Mouse (Mus musculus) heart, embryonic 13.5 days (tissue): Measurements from ENCODE around the gene Nsun2. TPM values are rescaled to one million over a fixed set of nuclear protein-coding genes. Genes with fewer than 3 reads are reported as not detected.

Experiments
- ATAC-seq: fragments of 200-750 bp; cut with Nextera tagmentation; 2 replicates; pipeline ENCODE4 v1.8.0; 2017; ENCODE audit warnings: moderate TSS enrichment; ENCODE audit not compliant: insufficient number of reproducible peaks, low FRiP score, low TSS enrichment; ENCODE audit errors: extremely low read depth
- H3K27ac ChIP-seq: fragments of 300-500 bp; sonication (generic); replicated peaks from 2 replicates; pipeline ENCODE4 v1.5.1; 2015; ENCODE audit warnings: moderate library complexity, mild to moderate bottlenecking, inconsistent platforms
- H3K27me3 ChIP-seq: fragments of 300-500 bp; sonication (generic); replicated peaks from 2 replicates; pipeline ENCODE4 v1.6.1; 2015; ENCODE audit warnings: mild to moderate bottlenecking, inconsistent platforms
- H3K36me3 ChIP-seq: fragments of 300-500 bp; sonication (generic); 2 replicates; pipeline ENCODE4 v1.6.1; 2015; ENCODE audit warnings: mild to moderate bottlenecking, inconsistent platforms
- H3K4me1 ChIP-seq: fragments of 300-500 bp; sonication (generic); 2 replicates; pipeline ENCODE4 v1.6.1; 2015; ENCODE audit warnings: inconsistent platforms
- H3K4me2 ChIP-seq: fragments of 300-500 bp; sonication (generic); 2 replicates; pipeline ENCODE4 v1.6.1; 2015; ENCODE audit warnings: inconsistent platforms, mild to moderate bottlenecking, moderate library complexity
- H3K4me3 ChIP-seq: fragments of 300-500 bp; sonication (generic); 2 replicates; pipeline ENCODE4 v1.5.1; 2015; ENCODE audit warnings: moderate library complexity, mild to moderate bottlenecking, inconsistent platforms
- H3K9ac ChIP-seq: fragments of 300-500 bp; sonication (generic); 2 replicates; pipeline ENCODE4 v1.6.1; 2015; ENCODE audit warnings: inconsistent platforms, mild to moderate bottlenecking, moderate library complexity
- H3K9me3 ChIP-seq: fragments of 300-500 bp; sonication (generic); 2 replicates; pipeline ENCODE4 v1.6.1; 2016; ENCODE audit warnings: inconsistent platforms
- WGBS: fragments of 180-500 bp; shearing (Covaris S2); methylation state at CpG from one replicate; pipeline ENCODE4 v1.1.7; 2015; ENCODE audit warnings: mixed read lengths; 5-methylcytosine and 5-hydroxymethylcytosine counted together
- polyA plus RNA-seq: library from polyadenylated mRNA; unstranded; fragments of >200 nt; fragmentation: Nextera tagmentation; extraction: Ambion mirVana; gene quantifications from 2 replicates; pipeline ENCODE4 v1.2.1, GENCODE M21; 2015

Gene Nsun2
- 65.9 and 69.9 TPM in 2 replicates for polyA plus RNA-seq

DNA sequence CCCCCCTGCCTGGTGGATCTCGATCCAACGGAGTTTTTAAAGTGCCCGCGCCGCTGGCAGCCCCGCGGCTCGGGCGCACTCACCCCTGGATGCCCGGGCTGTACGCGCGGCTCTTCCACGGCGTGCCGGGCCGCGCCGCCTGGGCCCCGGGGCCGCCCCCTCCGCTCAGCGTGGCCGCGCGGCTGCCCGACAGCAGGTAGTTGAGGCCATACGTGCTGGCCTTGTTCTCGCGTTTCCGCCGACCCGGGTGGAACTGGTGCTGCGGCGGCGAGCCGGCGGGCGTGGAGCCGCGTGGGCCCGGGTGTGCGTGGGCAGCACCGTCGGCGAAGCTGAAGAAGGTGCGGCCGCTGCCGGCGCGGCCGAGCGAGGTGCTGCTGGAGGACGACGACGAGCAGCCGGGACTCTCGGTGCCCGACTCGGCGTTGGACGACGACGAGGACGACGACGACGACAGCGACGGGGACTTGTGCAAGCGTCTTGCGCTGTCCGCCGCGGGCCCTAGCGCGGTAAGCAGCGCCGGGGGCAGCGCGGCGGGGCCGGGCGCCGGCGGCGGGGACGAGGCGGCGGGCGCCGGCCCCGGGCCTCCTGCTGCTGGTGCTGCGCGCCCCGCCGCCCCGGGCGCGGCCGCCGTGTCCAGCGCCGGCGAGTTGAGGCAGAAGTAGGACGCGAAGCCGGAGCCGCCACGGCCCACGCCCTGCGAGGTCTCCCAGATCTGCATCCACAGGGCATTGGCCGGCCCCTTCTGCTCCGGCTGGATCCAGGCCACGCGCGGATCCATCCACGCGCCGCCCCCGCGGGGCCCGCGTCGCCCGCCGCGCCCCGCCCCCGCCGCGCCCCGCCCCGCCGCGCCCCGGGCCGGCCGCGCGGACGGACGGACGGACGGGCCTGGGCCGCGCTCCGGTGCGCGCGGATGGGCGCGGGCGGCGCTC is at the start of gene Nsun2:
Gene Nsun2, plus strand, starts transcription at position 342 of the 929 bp plus-strand sequence.
- peaks cover 68% of the 10 kb centered on the region for H3K4me1 ChIP-seq

DNA sequence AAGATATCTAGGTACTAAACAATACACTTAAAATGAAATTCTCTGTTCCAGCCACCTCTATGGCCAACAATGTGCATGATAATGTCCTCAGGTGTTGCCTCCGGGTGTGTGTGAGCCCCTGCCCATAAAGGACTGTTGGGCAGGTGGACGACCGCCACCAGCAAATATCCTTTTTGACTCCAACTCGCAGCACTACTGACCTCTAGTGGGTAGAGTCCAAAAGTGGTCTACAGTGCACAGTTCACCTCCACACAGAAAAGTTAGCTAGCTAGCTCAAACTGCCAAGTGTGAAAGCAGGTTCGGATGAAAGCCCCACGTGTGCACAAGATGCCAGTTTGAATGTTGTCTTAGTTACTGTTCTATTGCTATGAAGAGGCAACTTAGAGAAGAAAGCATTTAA is 48.2 kb upstream of the Nsun2 start:
- no peak for ATAC-seq
- no peaks in the 10 kb centered on the region for H3K9me3 ChIP-seq
- H3K27me3 ChIP-seq = peaks cover 76% of the 10 kb centered on the region
- H3K4me3 ChIP-seq = no peak overlapping the region
- H3K4me1 ChIP-seq = peaks cover 41% of the 10 kb centered on the region
- H3K27ac ChIP-seq = no peak overlapping the region
- no peak overlapping the region for H3K9ac ChIP-seq
- WGBS = 20% methylated on average over 6 of the region's 6 CpGs
- no peaks in the 10 kb centered on the region for H3K36me3 ChIP-seq
- H3K4me2 ChIP-seq = no peak overlapping the region

More for the DNA sequence above, at the start of gene Nsun2:
- H3K36me3 ChIP-seq = peaks cover 16% of the 10 kb centered on the region
- ATAC-seq = peak; percentile 41
- H3K27me3 ChIP-seq = no peaks in the 10 kb centered on the region
- WGBS = under 1% methylated on average over 107 of the region's 155 CpGs
- peak within 1 kb of the TSS; percentile 89 for H3K4me3 ChIP-seq
- H3K4me2 ChIP-seq = peak within 1 kb of the TSS; percentile 97
- H3K27ac ChIP-seq = peak within 1 kb of the TSS; percentile 97
- H3K9ac ChIP-seq = peak within 1 kb of the TSS; percentile 93
- H3K9me3 ChIP-seq = no peaks in the 10 kb centered on the region

DNA sequence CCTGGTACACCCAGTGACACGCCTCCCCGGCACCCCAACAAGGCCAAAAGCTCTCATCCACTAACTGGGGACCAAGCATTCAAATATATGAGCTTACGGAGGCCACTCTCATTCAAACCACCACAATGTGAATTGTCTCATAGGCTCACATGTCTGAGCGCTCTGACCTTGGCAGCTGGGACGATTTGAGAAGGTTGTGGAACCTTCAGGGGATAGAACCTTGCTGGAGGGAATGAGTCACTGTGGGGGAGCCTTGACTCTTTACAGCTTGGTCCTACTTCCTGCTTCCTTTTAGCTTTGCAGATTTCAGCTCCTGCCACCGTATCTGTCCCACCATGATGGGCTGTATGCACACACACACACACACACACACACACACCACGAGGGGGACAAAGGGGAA is 47.7 kb upstream of the Nsun2 start:
- no peak overlapping the region for H3K27ac ChIP-seq
- no peaks in the 10 kb centered on the region for H3K36me3 ChIP-seq
- H3K9me3 ChIP-seq = no peaks in the 10 kb centered on the region
- H3K9ac ChIP-seq = no peak overlapping the region
- ATAC-seq = no peak
- H3K4me2 ChIP-seq = no peak overlapping the region
- peaks cover 74% of the 10 kb centered on the region for H3K27me3 ChIP-seq
- peaks cover 37% of the 10 kb centered on the region for H3K4me1 ChIP-seq
- H3K4me3 ChIP-seq = no peak overlapping the region
- 48% methylated on average over 7 of the region's 7 CpGs for WGBS

DNA sequence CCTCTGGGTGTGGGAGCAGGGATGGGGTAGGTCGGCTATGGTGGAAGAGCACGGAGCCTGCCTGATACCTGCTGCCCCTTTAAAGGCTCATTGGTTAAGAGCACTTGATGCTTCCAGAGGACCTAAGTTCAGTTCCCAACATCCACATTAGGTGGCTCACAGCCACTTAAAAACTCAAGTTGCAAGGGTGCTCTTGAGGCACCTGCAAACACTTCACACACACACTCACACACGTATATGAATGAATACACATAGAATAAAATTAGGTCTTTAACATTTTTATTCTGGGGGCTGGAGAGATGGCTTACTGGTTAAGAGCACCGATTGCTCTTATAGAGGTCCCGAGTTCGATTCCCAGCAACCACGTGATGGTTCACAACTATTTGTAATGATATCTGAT is 46.4 kb upstream of the Nsun2 start:
- ATAC-seq = no peak
- WGBS = 74% methylated on average over 7 of the region's 7 CpGs

DNA sequence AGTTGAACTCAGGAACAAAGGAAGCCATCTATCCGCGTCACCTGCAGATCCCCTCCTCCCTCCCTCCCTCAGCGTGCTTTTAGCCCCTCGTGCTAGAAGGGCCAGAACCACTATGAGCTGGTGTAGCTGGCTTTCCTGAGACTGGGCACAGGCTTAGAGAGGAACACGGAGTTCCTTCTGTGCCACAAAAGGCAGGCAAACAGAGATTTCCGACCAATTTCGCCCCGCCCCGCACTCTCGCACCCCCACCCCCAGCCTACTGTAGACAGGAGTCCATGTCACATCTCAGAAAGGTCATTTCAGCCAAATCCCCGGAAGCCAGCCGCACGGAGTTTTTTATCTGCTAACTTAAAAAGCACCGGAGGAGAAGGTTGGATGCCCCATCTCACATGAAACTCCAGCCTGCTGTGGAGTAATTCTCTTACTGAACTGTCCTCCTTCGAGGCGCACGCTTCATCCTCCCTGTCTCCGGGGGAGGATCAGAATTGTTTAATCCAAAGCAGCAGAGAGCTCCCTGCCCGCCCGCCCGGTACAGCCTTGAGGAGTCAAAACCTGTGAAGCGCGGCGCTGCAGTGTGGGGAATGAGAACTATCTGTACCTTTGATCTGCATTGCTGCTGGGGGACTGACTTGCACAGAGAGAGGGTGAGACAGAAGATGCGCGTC is 45.8 kb upstream of the Nsun2 start:
- WGBS = 2% methylated on average over 26 of the region's 26 CpGs
- Histone ChIP-seq H3K27me3 (peaks cover 59% of the 10 kb centered on the region), H3K36me3 (no peaks in the 10 kb centered on the region), H3K4me3 (peak overlapping the region; percentile 45), H3K27ac (no peak overlapping the region), H3K9me3 (no peaks in the 10 kb centered on the region), H3K4me2 (peak overlapping the region; percentile 68), H3K9ac (peak overlapping the region; percentile 71), H3K4me1 (peaks cover 22% of the 10 kb centered on the region)
- no peak for ATAC-seq

More for the DNA sequence above, 46.4 kb upstream of the Nsun2 start:
- no peak overlapping the region for H3K27ac ChIP-seq
- H3K4me1 ChIP-seq = peaks cover 25% of the 10 kb centered on the region
- H3K4me3 ChIP-seq = peak overlapping the region; percentile 45
- H3K9ac ChIP-seq = no peak overlapping the region
- no peaks in the 10 kb centered on the region for H3K9me3 ChIP-seq
- H3K4me2 ChIP-seq = peak overlapping the region; percentile 68
- no peaks in the 10 kb centered on the region for H3K36me3 ChIP-seq
- H3K27me3 ChIP-seq = peaks cover 62% of the 10 kb centered on the region

DNA sequence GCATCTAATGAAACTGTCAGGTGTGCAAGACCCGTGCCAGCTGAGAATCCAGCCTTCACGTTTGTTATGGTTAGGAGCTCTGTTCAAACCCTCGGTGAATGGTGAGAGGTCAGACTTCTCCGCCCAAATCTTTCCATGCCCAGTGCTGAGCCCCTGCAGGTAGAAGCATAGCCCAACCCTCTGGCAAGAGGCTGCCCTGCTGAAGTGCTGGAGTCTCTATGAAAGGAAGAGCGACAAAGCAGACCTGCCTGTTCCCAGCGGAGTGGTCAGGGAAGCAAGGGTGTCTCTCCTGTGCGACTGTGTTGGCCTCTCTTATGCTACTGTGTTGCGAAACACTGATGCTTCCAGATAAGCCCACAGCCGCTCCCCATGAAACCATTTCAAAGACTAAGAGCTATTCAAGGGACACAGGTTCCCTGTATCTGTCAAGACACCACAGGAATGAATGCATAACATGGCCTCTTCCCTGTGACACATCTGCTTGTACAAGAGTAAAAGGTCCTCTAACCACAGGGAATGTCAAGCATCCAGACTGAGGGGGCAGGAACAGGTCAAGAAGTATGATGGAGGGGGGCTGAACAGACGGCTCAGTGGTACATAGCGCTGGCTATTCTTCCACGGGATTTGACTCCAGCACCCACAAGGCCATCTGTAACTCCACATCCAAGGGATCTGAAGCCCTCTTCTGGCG is 44.8 kb upstream of the Nsun2 start:
- Histone ChIP-seq H3K9ac (0 out of 2 replicates have a peak overlapping the region, but pooled peaks have one; percentile 71), H3K4me1 (peaks cover 19% of the 10 kb centered on the region), H3K9me3 (no peaks in the 10 kb centered on the region), H3K36me3 (no peaks in the 10 kb centered on the region), H3K27me3 (peaks cover 50% of the 10 kb centered on the region), H3K27ac (no peak overlapping the region), H3K4me2 (peak overlapping the region; percentile 68), H3K4me3 (peak overlapping the region; percentile 45; the same call in 1 of the 2 replicates)
- WGBS = 32% methylated on average over 13 of the region's 13 CpGs
- no peak for ATAC-seq

DNA sequence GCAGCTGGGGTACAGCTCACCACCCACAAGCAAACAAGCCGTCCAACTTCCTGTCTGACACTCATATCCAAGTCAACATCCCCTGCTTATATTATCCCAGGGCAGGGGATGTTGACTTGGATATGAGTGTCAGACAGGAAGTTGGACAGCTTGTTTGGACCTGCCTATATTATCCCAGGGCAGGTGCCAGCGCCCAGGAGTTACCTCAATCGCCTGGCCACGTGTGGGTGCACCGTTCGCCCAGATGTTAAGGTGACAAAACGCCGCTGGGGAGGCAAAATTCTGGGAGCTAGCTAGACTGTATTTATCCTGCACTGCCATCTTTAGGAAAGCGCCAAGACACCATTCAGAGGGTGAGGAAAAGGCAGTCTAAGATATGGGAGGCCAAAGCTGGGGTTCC is 43.8 kb upstream of the Nsun2 start:
- Histone ChIP-seq H3K36me3 (peaks cover under 1% of the 10 kb centered on the region; the same call in 1 of the 2 replicates), H3K27ac (no peak overlapping the region), H3K4me2 (no peak overlapping the region), H3K27me3 (peaks cover 41% of the 10 kb centered on the region), H3K4me1 (peaks cover 19% of the 10 kb centered on the region), H3K9ac (no peak overlapping the region), H3K9me3 (no peaks in the 10 kb centered on the region), H3K4me3 (no peak overlapping the region)
- no peak for ATAC-seq
- WGBS = 72% methylated on average over 9 of the region's 9 CpGs

DNA sequence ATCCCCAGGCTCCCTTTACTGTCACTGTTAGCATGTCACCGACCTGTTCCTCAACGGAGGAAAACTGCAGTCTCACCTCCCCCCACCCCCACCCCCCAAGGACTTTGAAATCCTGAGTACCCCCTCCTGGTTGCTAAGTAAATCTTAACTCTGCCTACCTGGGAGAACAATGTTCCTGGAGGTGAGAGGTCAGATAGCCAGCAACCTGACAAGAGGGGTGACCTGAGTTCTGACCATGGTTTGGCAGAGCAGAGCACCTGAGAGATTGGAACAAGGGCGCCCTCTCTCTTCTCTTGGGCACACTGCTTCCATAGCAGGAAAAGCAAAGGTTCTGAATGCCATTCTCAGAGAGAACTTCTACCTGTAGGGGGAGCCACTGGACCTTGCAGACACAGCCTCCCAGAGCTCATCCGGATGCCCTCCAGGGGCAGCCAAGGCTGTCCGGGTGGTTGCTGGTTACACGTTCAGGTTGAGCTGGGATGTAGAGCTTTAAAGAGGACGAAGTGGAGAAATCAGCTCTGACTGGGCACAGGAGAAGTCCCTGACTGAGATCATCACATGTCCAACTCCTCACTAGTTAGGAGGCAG is 40.6 kb upstream of the Nsun2 start:
- H3K9ac ChIP-seq = no peak overlapping the region
- peaks cover 16% of the 10 kb centered on the region for H3K27me3 ChIP-seq
- no peak overlapping the region for H3K4me2 ChIP-seq
- H3K36me3 ChIP-seq = peaks cover 27% of the 10 kb centered on the region
- no peak overlapping the region for H3K4me3 ChIP-seq
- no peak for ATAC-seq
- peaks cover 17% of the 10 kb centered on the region for H3K4me1 ChIP-seq
- H3K9me3 ChIP-seq = no peaks in the 10 kb centered on the region
- H3K27ac ChIP-seq = no peak overlapping the region
- 21% methylated on average over 7 of the region's 7 CpGs for WGBS

DNA sequence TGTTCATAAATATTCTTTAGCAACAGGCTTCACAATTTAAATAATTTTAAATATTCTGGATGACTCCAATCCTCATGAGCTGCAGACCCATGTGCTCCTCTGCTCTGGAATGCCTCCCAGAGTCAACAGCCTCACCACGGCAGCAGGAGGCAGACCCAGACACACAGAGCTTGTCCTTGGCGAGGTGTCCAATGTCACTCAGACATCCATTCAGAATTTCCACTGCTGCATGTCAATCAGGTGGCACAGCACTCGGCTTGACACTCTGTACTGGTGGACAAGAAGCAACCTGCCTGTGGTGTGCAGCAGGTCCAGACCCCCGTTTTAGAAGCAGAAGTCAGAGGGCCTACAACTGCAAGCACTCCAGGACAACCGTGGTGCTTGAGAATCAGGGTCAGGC is 35.3 kb upstream of the Nsun2 start:
- 49% methylated on average over 5 of the region's 5 CpGs for WGBS
- Histone ChIP-seq H3K27ac (peak overlapping the region; percentile 91), H3K9me3 (no peaks in the 10 kb centered on the region), H3K36me3 (peaks cover 80% of the 10 kb centered on the region), H3K9ac (peak overlapping the region; percentile 13; the same call in 1 of the 2 replicates), H3K4me1 (peaks cover 9% of the 10 kb centered on the region; the same call in 1 of the 2 replicates), H3K27me3 (no peaks in the 10 kb centered on the region), H3K4me2 (no peak overlapping the region), H3K4me3 (no peak overlapping the region)
- ATAC-seq = peak; percentile 72; the same call in 1 of the 2 replicates

DNA sequence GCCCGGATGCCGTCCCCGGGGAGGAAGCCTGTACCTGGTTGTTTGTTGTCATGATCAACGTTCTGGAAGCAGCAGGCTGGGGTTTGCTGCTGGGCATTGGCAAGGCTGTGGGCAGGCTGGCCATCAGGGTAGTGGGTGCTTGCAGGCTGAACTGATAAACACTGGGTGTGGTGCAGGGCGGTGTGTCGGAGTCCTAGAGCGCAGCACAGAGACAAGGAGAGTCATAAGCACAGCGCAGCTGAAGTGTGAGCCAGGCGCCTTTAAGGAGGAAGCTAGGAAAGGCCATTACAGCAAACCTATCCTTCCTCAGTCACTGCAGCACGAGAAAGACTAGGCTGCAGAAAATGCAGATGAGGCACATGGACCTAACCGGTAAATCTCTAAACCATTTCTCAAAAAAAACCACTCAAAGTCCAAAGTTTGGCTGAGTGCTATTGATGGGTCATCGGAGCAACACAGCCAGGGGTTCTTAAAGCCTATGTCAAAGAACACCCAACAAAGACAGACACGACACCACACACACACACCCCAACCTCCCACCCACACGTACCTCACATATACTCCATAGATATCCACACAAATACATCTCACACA is 31.3 kb upstream of the Nsun2 start:
- Histone ChIP-seq H3K36me3 (peaks cover 99% of the 10 kb centered on the region), H3K27ac (no peak overlapping the region), H3K9me3 (no peaks in the 10 kb centered on the region), H3K9ac (no peak overlapping the region), H3K4me1 (peaks cover 15% of the 10 kb centered on the region), H3K4me3 (no peak overlapping the region), H3K27me3 (no peaks in the 10 kb centered on the region), H3K4me2 (no peak overlapping the region)
- no peak for ATAC-seq
- WGBS = 88% methylated on average over 14 of the region's 14 CpGs
